Mouse (Mus musculus) spleen, adult 2 months (tissue): ENCODE results near the gene Mpeg1. TPM values are rescaled to one million over a fixed set of nuclear protein-coding genes. Genes with fewer than 3 reads are reported as not detected.

Experiments used
- DNase-seq, 2 experiments: peaks; one replicate each; pipeline versions ENCODE4 v3.0.0 to v3.0.0-alpha.2; 2012 to 2021; ENCODE audit warnings: low spot score in 2 of 2, low read depth in 1 of 2
- H3K27ac ChIP-seq: fragments of 200-500 bp; 2 replicates; pipeline ENCODE4 v1.5.1; 2012; ENCODE audit warnings: low read length, inconsistent platforms; ENCODE audit not compliant: insufficient read depth
- H3K27me3 ChIP-seq: fragments of 200-500 bp; 2 replicates; pipeline ENCODE4 v1.6.1; 2012; ENCODE audit warnings: mild to moderate bottlenecking, moderate library complexity, low read length, inconsistent platforms; ENCODE audit not compliant: control insufficient read depth, insufficient read depth
- H3K36me3 ChIP-seq: fragments of 200-500 bp; 2 replicates; pipeline ENCODE4 v1.6.1; 2012; ENCODE audit warnings: mild to moderate bottlenecking, low read length, inconsistent platforms; ENCODE audit not compliant: control insufficient read depth, insufficient read depth
- H3K4me1 ChIP-seq: fragments of 200-500 bp; 2 replicates; pipeline ENCODE4 v1.6.1; 2011; ENCODE audit warnings: inconsistent platforms; ENCODE audit not compliant: control insufficient read depth, insufficient read depth, insufficient read length
- H3K4me3 ChIP-seq: fragments of 200-500 bp; 2 replicates; pipeline ENCODE4 v1.5.1; 2011; ENCODE audit warnings: mild to moderate bottlenecking, inconsistent platforms; ENCODE audit not compliant: insufficient read depth, insufficient read length; ENCODE audit errors: extremely low read depth
- CTCF ChIP-seq: fragments of 200-500 bp; IDR thresholded peaks from 2 replicates; pipeline ENCODE4 v1.5.1; 2011; ENCODE audit warnings: mild to moderate bottlenecking, inconsistent platforms; ENCODE audit not compliant: insufficient read depth, insufficient read length, insufficient replicate concordance; ENCODE audit errors: extremely low read depth
- POLR2A ChIP-seq: fragments of 200-500 bp; IDR thresholded peaks from 2 replicates; pipeline ENCODE4 v1.6.1; 2011; ENCODE audit warnings: low read depth, low read length, inconsistent platforms
- WGBS: fragments of 180-500 bp; shearing (Covaris S2); methylation state at CpG from one replicate; pipeline ENCODE4 v1.1.7; 2018; 5-methylcytosine and 5-hydroxymethylcytosine counted together
- polyA plus RNA-seq: library from polyadenylated mRNA; depleted of rRNA; stranded (reverse); fragments of >200 nt; gene quantifications from 2 replicates; pipeline ENCODE4 v1.2.3, GENCODE M21; 2012

Mpeg1 gene
- polyA plus RNA-seq, 1 experiment = 41.7 TPM

- no peaks in the 10 kb centered on the region for H3K36me3 ChIP-seq
- DNase-seq = no peak
- H3K4me3 ChIP-seq = no peak within 1 kb of the TSS
- peaks cover 2% of the 10 kb centered on the region; the same call in 1 of the 2 replicates for H3K27me3 ChIP-seq
- WGBS = 95% methylated on average over 6 of the region's 6 CpGs
- no peaks in the 10 kb centered on the region; the same call in 1 of the 2 replicates for H3K4me1 ChIP-seq
- H3K27ac ChIP-seq = no peak within 1 kb of the TSS
- TF ChIP-seq POLR2A = no peak
Observed at GRCm38 (mm10) chr19:12427605-12428004, 33.0 kb upstream of the Mpeg1 start, which contains the start of gene Pfpl. Gene Pfpl, plus strand, starts transcription at chr19:12427905.

DNA sequence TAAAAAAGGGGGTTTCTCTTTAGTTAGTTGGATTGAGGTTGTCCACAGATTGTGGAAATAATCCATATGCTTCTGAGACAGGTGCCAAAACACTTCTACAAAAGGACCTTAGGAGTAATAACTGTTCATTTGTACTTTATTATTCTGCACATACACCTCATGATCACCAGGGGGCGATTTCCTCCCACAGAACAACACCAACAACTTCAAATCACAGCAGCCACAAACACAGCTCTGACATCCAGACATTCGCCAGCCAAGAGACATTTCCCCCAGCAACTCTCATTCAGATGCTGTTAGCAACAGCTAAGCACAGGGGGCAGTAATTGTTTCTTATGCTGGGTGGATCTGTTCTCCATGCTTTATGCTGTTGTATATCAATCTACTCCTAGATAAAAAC, 27.5 kb upstream of the Mpeg1 start:
- H3K4me1 ChIP-seq = peaks cover 17% of the 10 kb centered on the region; the same call in 1 of the 2 replicates
- peak in 1 of 2 experiments; percentile 46 for DNase-seq
- no peaks in the 10 kb centered on the region for H3K36me3 ChIP-seq
- TF ChIP-seq POLR2A (no peak), CTCF (peak; percentile 27; the same call in 1 of the 2 replicates)
- no peak overlapping the region for H3K27ac ChIP-seq
- H3K27me3 ChIP-seq = peaks cover 2% of the 10 kb centered on the region; the same call in 1 of the 2 replicates
- H3K4me3 ChIP-seq = no peak overlapping the region
- WGBS = 5% methylated on average over 2 of the region's 2 CpGs

- no peaks in the 10 kb centered on the region for H3K27me3 ChIP-seq
- DNase-seq = peak; percentile 18 to 42
- WGBS = 13% methylated on average over 4 of the region's 4 CpGs
- no peak overlapping the region for H3K4me3 ChIP-seq
- peaks cover 17% of the 10 kb centered on the region; the same call in 1 of the 2 replicates for H3K4me1 ChIP-seq
- no peaks in the 10 kb centered on the region for H3K36me3 ChIP-seq
- TF ChIP-seq POLR2A = no peak
- peak overlapping the region; percentile 42 for H3K27ac ChIP-seq
Observed at GRCm38 (mm10) chr19:12435011-12435416, 25.6 kb upstream of the Mpeg1 start.

DNA sequence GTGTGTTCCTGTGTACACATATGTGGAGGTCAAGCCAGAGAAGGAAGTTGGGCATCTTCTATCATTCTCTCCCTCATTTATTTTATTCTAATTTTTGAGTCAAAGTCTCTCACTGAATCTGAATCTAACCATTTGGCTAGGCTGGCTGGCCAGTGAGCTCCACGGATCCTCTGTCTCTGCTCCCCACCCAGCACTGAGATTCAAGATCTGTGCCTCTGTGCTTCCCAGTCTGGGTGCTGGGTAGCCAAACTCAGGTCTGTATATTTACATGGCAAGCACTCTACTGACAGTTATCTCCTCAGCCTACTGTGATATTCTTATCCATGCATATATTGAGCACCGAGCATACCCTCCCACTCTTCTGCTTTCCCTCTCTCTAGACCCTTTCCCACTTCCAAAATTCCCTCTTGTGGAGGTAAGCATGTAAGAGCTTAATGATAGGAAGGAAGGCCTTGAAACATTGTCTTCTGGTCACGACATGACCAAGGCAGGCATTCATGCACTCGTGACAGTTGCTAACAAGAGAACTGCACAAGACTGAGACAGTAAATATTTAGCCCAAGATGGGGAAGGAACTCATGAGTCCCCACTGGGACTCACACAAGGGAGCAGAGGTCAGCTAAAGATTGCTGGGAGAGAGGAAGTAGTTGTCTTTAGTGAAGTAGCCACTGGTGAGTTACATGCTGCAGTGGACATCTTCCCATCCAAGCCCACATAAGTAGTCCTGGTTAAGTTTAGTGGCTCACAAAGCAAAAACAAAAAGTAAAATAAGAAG, 24.6 kb upstream of the Mpeg1 start:
- H3K27me3 ChIP-seq = no peaks in the 10 kb centered on the region
- 54% methylated on average over 4 of the region's 4 CpGs for WGBS
- no peak overlapping the region for H3K4me3 ChIP-seq
- H3K4me1 ChIP-seq = peaks cover 22% of the 10 kb centered on the region; the same call in 1 of the 2 replicates
- peak overlapping the region; percentile 42 for H3K27ac ChIP-seq
- no peaks in the 10 kb centered on the region for H3K36me3 ChIP-seq
- TF ChIP-seq POLR2A = no peak
- no peak for TF ChIP-seq CTCF
- no peak for DNase-seq

GRCm38 (mm10) chr19:12439581-12439980, 21.0 kb upstream of the Mpeg1 start:
- no peaks in the 10 kb centered on the region for H3K27me3 ChIP-seq
- no peaks in the 10 kb centered on the region for H3K36me3 ChIP-seq
- no peak for DNase-seq
- H3K4me1 ChIP-seq = peaks cover 19% of the 10 kb centered on the region; the same call in 1 of the 2 replicates
- H3K27ac ChIP-seq = no peak overlapping the region; the same call in 1 of the 2 replicates
- 54% methylated on average over 1 of the region's 1 CpGs for WGBS
- TF ChIP-seq POLR2A (no peak), CTCF (no peak)
- H3K4me3 ChIP-seq = no peak overlapping the region

GRCm38 (mm10) chr19:12440103-12440725, 20.4 kb upstream of the Mpeg1 start:
- Histone ChIP-seq H3K27me3 (no peaks in the 10 kb centered on the region), H3K4me1 (peaks cover 14% of the 10 kb centered on the region; the same call in 1 of the 2 replicates), H3K36me3 (no peaks in the 10 kb centered on the region), H3K27ac (peak overlapping the region; percentile 58), H3K4me3 (no peak overlapping the region)
- TF ChIP-seq POLR2A (no peak), CTCF (no peak)
- WGBS = 37% methylated on average over 5 of the region's 5 CpGs
- no peak for DNase-seq

DNA sequence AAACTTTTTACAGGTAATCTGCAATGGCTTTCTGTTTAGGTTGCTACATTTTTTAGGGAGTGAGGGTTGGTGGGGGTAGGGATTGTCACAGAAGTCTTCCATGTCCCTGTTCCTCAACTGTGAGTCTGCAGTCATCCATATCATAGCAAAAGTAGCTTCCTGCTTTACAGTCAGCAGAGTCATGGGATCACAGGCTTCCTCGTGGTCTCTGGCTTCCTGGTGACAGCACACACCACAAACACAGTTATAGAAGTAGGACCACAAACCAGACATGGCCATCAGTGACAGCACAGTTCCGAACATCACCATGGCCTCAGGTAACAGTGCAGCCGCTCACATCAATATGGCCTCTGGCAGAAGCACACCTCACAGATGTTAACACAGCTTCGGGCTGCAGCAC, 18.0 kb upstream of the Mpeg1 start:
- TF ChIP-seq POLR2A = no peak
- TF ChIP-seq CTCF = no peak
- Histone ChIP-seq H3K36me3 (no peaks in the 10 kb centered on the region), H3K4me3 (no peak overlapping the region), H3K27ac (no peak overlapping the region), H3K27me3 (no peaks in the 10 kb centered on the region), H3K4me1 (peaks cover 4% of the 10 kb centered on the region; the same call in 1 of the 2 replicates)
- DNase-seq = no peak
- WGBS = 46% methylated on average over 4 of the region's 4 CpGs
